Mouse (Mus musculus): Measurements from ENCODE around the gene Serpinb6b.
A peak's percentile ranks its signal among the peaks of the same experiment; 100 is the strongest.

Gene Serpinb6b

DNA sequence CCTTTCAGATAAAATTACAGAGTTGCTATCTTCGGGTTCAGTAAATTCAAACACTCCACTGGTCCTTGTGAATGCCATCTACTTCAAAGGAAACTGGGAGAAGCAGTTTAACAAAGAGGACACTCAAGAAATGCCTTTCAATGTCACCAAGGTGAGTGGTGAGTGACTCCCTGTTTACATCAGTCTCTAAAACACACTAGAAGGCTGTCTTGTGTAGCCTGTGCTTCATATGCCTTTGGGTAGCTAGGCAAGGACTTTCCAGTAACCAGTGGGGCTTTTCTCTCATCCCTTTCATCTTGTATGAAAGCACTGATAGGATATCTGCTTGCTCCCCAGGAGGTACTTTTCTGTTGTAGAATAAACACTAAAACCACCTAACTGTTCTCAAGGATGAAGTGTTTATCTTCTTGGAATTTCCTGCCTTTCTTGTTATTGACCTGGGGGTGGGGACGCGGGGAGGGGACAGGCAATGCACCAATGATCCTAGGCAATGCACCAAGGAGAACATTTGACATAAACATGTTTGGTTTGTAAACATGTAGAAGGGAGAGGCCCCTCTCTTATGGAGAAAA lies 10.0 kb downstream of the Serpinb6b start:
- DNase-seq (ENCODE audit: low spot score): no peak

DNA sequence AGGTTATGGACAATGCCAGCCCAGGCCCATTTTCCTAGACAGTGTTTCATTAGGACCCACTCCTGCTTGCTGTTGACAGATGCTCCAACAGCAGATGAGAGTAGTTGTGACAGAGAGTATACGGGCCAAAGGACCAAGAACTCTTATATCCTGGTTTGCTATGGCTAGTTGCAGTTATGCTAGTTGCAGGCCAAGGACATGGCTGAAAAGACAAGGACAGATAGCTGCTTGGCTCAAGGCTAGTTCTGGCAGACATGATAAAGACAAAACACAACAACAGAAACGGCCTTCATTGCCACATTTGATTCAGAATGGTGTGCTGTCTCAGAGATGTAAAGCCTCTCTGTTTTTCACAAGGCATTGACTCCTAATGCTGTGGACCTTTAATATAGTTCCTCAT lies 10.7 kb downstream of the Serpinb6b start:
- DNase-seq (ENCODE audit: low spot score): no peak

DNA sequence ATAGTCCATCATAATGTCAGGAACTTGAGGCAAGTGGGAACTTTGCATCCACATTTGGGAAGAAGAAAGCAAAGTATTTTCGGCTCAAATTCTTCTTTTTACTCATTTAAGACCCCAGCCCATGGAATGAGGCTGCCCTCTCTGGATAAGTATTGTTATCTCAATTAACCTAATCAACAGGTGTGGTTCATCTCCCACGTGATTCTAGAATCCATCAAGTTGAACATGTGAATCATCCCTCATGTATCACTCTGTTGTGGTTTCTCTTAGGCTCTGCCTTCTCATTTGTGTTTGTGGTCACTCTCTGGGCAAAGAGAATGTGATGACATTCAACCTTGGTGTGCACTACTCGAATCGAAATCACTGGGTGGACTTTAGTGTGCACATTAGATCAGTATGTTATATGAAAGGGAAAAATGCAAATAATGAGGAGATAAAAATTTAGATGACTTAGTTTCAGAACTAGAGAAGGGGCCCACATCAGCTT lies 17.6 kb downstream of the Serpinb6b start:
- no peak for DNase-seq (ENCODE audit: low spot score)

DNA sequence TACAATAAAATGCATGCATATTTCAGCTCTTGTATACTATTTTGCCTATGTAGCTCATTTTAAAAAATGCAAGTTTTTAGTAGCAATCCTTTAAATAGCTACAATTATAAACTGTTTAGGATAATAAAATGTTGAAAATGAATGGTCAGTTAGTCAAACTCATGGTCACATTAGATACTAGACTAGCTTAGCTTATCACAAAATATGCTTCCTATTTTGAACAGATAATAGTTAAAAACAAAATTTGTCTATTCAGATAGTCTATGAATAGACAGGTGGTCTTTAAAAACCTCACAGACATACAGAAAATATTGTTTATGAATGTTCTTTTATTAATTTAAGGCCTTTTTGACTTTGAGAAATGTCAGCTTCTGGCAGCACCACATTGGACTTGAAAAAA lies 21.2 kb downstream of the Serpinb6b start:
- no peak for DNase-seq (ENCODE audit: low spot score)

DNA sequence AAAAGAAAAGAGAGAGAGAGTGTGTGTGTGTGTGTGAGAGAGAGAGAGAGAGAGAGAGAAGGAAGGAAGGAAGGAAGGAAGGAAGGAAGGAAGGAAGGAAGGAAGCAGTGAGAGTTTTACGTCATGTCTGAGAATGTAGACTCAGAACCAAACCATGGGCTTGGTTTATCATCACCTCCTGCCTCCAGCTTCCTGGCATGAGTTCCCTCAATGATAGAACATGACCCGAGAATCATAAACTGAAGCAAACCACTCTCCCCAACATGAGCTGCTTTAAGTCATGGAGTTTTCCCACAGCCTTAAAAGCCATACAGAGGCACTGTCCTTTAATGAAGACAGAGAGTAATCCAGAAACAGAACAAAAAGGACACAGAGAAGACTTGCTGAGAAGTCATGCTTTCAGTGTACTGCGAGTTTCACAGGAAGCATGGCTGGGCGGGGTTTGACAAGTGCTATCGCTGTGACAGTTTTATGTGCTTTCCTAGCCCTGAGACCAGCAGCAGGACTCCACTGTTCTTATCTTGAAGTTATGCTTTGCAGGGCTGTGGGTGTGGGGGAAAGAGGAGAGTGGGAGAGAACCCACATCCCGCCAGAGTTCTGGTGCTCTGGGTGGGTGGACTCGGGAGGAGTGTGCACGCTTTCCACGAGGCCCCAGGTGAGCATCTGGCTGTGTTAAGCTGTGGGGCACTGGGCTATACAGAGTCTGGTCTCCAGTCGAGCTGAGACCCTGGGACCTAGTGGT lies 28.3 kb downstream of the Serpinb6b start:
- DNase-seq (ENCODE audit: low spot score): no peak

GRCm38 (mm10) chr13:32993894-32994242 lies 28.9 kb downstream of the Serpinb6b start:
- no peak for DNase-seq (ENCODE audit: low spot score)

DNA sequence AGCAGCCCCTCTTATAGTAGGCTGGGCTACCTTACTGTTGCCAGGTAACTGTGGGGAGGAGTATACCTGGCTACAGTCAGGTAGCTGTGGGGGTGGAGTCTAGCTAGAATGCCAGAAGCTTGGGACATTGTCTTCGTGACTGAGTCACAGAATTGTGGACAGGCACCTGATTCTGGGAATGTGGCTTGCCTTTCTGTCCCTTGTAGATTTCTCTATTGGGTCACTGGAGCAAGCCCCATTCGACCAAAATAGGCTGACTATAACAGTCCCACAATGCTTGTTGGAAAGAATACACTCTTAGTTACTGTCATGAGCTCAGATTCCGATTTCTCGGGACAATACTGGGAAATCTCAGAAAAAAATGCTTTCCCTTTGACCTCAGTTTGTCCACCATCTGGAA lies 30.0 kb downstream of the Serpinb6b start:
- DNase-seq (ENCODE audit: low spot score): no peak

GRCm38 (mm10) chr13:33001341-33001740 lies 36.3 kb downstream of the Serpinb6b start:
- DNase-seq (ENCODE audit: low spot score): no peak

DNA sequence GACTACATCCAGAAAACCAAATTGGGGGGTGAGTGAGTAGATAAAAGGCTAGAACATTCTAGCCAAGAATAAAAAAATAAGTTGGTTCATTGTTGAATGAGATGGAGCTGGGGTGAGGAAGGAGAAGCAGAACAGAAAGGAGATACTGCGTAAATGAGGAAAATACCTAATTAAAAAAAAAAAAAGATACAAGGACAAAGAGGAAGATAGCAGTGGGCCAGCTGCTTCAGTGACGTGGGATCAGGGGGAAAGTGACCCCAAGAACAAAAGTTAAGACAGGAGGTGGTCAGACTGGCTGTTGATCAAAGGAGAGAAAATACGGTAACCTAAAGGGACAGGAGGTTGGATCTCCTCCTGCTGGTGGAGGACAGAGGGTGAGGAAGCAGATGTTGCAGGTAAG lies 37.9 kb downstream of the Serpinb6b start, which contains the start of gene Serpinb9:
Gene Serpinb9 (plus strand): TSS at position 301 of the 400 bp plus-strand sequence.
- DNase-seq (ENCODE audit: low spot score): no peak

DNA sequence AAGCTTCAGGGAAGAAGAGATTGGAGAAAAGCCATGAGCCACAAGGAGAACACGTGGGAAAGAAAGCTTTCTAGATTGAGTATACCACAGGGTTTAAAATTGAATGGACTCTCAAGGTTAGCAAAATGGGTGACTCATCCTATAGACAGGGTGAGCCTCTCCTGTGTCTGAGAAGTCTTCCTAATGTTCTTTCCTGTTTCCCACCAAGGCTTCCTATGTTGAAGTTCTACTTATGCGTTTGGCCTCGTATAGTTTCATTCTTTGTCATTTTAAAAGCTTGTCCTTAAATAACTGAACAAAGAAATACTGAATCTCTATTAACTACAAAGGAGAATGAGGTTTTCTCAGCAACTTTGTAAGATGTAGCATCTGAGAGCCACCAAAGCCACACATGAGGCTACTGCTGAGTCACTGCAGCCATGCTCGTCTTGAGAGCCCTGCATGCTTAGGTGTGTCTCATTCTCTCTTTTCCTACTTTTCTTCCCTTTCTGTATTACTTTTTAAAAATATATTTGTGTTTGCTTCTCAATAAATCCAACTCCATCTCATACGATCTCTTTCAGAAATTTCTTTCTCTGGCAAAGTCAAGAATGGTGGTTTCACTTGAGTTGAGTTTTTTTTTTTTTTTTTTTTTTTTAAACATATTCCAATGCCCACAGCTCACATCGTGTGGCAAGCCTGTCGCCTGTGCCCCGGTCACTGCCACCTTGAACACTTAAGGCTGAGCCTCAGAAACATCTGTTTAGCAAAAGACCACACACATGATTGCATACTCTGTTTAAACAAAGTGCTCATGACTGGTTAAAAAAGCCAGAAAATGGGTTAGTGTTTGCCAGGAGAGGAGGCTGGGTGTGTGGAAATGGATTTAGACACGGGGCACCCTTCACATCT lies 38.8 kb downstream of the Serpinb6b start:
- DNase-seq (ENCODE audit: low spot score): no peak

- DNase-seq (ENCODE audit: low spot score): peak; percentile 79
Observed at GRCm38 (mm10) chr13:33004414-33005105, 39.6 kb downstream of the Serpinb6b start.

DNA sequence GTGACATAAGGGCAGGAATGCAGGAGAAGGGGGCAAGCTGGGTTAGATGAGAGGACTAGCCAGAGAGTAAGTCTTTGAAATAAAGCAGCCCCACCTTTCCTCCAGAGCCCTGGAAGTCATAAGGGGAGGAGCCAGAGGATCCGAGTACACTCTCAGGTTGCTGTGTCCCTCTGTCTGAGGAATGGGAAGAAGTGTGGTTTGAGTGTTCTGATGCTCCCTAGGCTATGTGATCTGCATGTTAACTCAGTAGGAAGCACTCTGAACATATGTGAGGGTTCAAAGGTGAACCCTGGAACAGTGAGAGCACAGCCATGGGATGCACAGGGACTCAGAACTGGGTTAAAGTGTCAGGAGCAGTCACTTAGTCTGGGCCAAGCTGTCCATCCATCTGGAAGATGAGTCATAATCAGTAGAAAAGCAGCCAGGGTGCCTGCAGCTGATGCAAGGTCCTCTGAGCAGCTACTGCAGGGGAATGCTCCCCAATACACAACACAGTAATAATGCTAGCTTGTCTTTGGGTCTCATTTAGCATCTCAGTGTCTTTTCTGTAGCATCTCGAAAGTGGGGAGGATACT lies 40.6 kb downstream of the Serpinb6b start:
- no peak for DNase-seq (ENCODE audit: low spot score)

- DNase-seq (ENCODE audit: low spot score): no peak
Observed at GRCm38 (mm10) chr13:33006555-33006954, 41.5 kb downstream of the Serpinb6b start.

DNA sequence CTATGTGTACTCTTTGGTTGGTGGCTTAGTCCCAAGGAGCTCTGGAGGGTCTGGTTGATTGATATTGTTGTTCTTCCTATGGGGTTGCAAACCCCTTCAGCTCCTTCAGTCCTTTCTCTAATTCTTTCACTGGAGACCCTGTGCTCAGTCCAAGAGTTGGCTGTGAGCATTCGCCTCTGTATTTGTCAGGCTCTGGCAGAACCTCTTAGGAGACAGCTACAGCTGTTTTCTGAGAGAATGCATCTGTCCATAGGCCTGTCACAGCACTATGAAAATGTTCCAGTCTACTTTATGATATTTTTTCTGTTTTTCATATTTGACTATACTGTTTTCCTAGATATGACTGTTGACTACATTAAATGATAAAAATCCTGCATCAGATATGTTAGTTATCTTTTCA lies 47.4 kb downstream of the Serpinb6b start:
- DNase-seq (ENCODE audit: low spot score): no peak

- DNase-seq (ENCODE audit: low spot score): no peak
Observed at GRCm38 (mm10) chr13:33013271-33013670, 48.3 kb downstream of the Serpinb6b start.

GRCm38 (mm10) chr13:33022371-33022770 lies 57.4 kb downstream of the Serpinb6b start:
- DNase-seq (ENCODE audit: low spot score): no peak

- DNase-seq (ENCODE audit: low spot score): no peak
Observed at GRCm38 (mm10) chr13:33026427-33027057, 61.5 kb downstream of the Serpinb6b start.

GRCm38 (mm10) chr13:33027244-33027643 lies 62.2 kb downstream of the Serpinb6b start, which contains the start of gene Serpinb9b:
Gene Serpinb9b (plus strand): TSS chr13:33027416.
- DNase-seq (ENCODE audit: low spot score): no peak

- DNase-seq (ENCODE audit: low spot score): no peak
Observed at GRCm38 (mm10) chr13:33028146-33028545, 63.1 kb downstream of the Serpinb6b start.

DNA sequence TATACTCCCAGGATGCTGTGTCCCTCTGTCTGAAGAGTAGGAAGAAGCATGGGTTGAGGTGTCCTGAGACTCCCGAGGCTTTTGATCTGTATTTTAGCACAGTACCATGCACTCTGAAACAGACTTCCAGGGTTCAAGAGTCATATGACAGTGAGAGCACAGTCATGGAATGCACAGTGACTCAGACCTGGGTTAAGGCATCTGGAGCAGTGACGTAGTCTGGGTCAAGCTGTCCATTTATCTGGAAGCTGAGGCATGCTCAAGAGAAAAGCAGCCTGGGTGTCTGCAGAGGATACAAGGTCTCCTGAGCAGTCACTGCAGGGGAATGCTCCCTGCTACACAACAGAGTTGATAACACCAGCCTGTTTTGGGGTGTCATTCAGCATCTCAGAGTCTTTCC lies 63.5 kb downstream of the Serpinb6b start:
- DNase-seq (ENCODE audit: low spot score): no peak
